Comparison of ENCODE assay signal across 11 mouse cellular contexts in genomic region chr11:21994377-21995370, GRCm38 (mm10). TPM values are rescaled to one million over a fixed set of nuclear protein-coding genes. Genes with fewer than 3 reads are reported as not detected.
DNase-seq lines count a peak whose midpoint lies in the region; ATAC-seq and TF ChIP-seq lines count a peak whose summit lies in the region.
"Had no signal": no experiment of that assay in that cellular context is flagged by ENCODE, and none has a peak within 500 bp of the region (broad histone marks: within the 10 kb centered on the region; RNA-seq: fewer than 3 reads in every experiment).

No protein-coding gene starts in this region.

- no peak overlapping the region for H3K4me3 ChIP-seq in intestine, embryonic 14.5 days (ENCODE audit: low read depth, low read length)
- no peak overlapping the region for H3K4me3 ChIP-seq in intestine, postnatal 0 days (ENCODE audit: low read depth, low read length)
- no peak overlapping the region; the same call in 1 of the 2 replicates for H3K4me3 ChIP-seq in forebrain, postnatal 0 days (ENCODE audit: low read depth, low read length)

- no peaks in the 10 kb centered on the region; the same call in 1 of the 2 replicates for H3K4me1 ChIP-seq in intestine, embryonic 14.5 days (replicated peaks; ENCODE audit: control insufficient read depth, insufficient read depth, low read length)
- no peaks in the 10 kb centered on the region; the same call in 1 of the 2 replicates for H3K4me1 ChIP-seq in intestine, postnatal 0 days (replicated peaks; ENCODE audit: control insufficient read depth, insufficient read depth, low read length)
- no peaks in the 10 kb centered on the region for H3K4me1 ChIP-seq in forebrain, postnatal 0 days (ENCODE audit: insufficient read depth)

- H3K27ac ChIP-seq in intestine, embryonic 14.5 days (ENCODE audit: low read depth), result no peak overlapping the region
- H3K27ac ChIP-seq in intestine, postnatal 0 days (ENCODE audit: low read depth, low read length), result no peak overlapping the region
- H3K27ac ChIP-seq in forebrain, postnatal 0 days (ENCODE audit: low read depth, low read length), result no peak overlapping the region

- no peaks in the 10 kb centered on the region for H3K9me3 ChIP-seq in intestine, embryonic 14.5 days (ENCODE audit: control insufficient read depth, low read length)
- H3K9me3 ChIP-seq in intestine, postnatal 0 days (ENCODE audit: control insufficient read depth), result no peaks in the 10 kb centered on the region
- no peaks in the 10 kb centered on the region for H3K9me3 ChIP-seq in forebrain, postnatal 0 days (ENCODE audit: low read length)

- H3K27me3 ChIP-seq in intestine, embryonic 14.5 days (replicated peaks; ENCODE audit: control insufficient read depth, insufficient read depth, low read length), result peaks cover 96% of the 10 kb centered on the region
- peaks cover 94% of the 10 kb centered on the region for H3K27me3 ChIP-seq in intestine, postnatal 0 days (replicated peaks; ENCODE audit: control insufficient read depth, insufficient read depth, low read length)
- peaks cover 9% of the 10 kb centered on the region for H3K27me3 ChIP-seq in forebrain, postnatal 0 days (ENCODE audit: insufficient read depth, low read length)

- no peak for ATAC-seq in intestine, embryonic 14.5 days (replicated peaks; ENCODE audit: low FRiP score, low TSS enrichment, low read depth)
- no peak for ATAC-seq in intestine, postnatal 0 days
- ATAC-seq in forebrain, postnatal 0 days, result no peak

- H3K9ac ChIP-seq in intestine, embryonic 14.5 days (ENCODE audit: low read length), result no peak overlapping the region
- no peak overlapping the region for H3K9ac ChIP-seq in intestine, postnatal 0 days (ENCODE audit: low read depth, low read length)
- no peak overlapping the region for H3K9ac ChIP-seq in forebrain, postnatal 0 days

- no peaks in the 10 kb centered on the region for H3K36me3 ChIP-seq in intestine, embryonic 14.5 days (ENCODE audit: control insufficient read depth, insufficient read depth, low read length)
- H3K36me3 ChIP-seq in intestine, postnatal 0 days (ENCODE audit: control insufficient read depth, insufficient read depth), result no peaks in the 10 kb centered on the region
- no peaks in the 10 kb centered on the region for H3K36me3 ChIP-seq in forebrain, postnatal 0 days (ENCODE audit: insufficient read depth)

- no peak for TF ChIP-seq CTCF in intestine, postnatal 0 days (IDR thresholded peaks at IDR 0.05; ENCODE audit: low read depth)
- TF ChIP-seq CTCF in forebrain, postnatal 0 days (IDR thresholded peaks at IDR 0.05; ENCODE audit: low read depth), result no peak

- 2% methylated on average over 34 of the region's 34 CpGs for WGBS in intestine, embryonic 14.5 days
- 2% methylated on average over 34 of the region's 34 CpGs for WGBS in intestine, postnatal 0 days
- 7% methylated on average over 34 of the region's 34 CpGs for WGBS in forebrain, postnatal 0 days

- H3K4me2 ChIP-seq in intestine, embryonic 14.5 days (ENCODE audit: low read length), result no peak overlapping the region
- no peak overlapping the region for H3K4me2 ChIP-seq in intestine, postnatal 0 days (replicated peaks; ENCODE audit: low read depth)
- peak overlapping the region; percentile 65 for H3K4me2 ChIP-seq in forebrain, postnatal 0 days (ENCODE audit: low read depth)

- peak; percentile 66 for DNase-seq in intestine, embryonic 14.5 days (ENCODE audit: low spot score)
- DNase-seq in B cell, adult 2 months, result peak; percentile 34 to 43
- DNase-seq in R1 (ENCODE audit: low read depth, low spot score), result peak; percentile 37
- DNase-seq in forebrain, postnatal 0 days, result peak; percentile 67
- DNase-seq in spleen, postnatal 36 days (ENCODE audit: low spot score in 2 of 2), result no peak
- no peak for DNase-seq in testis, postnatal 14 days (ENCODE audit: low spot score)
- no peak for DNase-seq in T-cell, adult 2 months (ENCODE audit: low spot score)

RNA-seq across cellular contexts. Expression of gene Otx1, which starts 8.0 kb away (rescaled TPM):
- polyA plus RNA-seq in intestine, embryonic 14.5 days (2014; fragmentation: Nextera tagmentation; extraction: Ambion mirVana), result not detected in 2 replicates
- polyA plus RNA-seq in intestine, postnatal 0 days (2015; fragmentation: Nextera tagmentation; extraction: Ambion mirVana), result not detected in 2 replicates
- total RNA-seq in forebrain, postnatal 0 days (2014; rRNA removed), result 2.3 and 3.9 TPM in 2 replicates
- 5.7 and 5.9 TPM in 2 replicates for polyA plus RNA-seq in forebrain, postnatal 0 days (2015; fragmentation: Nextera tagmentation; extraction: Ambion mirVana)
- total RNA-seq: gastrocnemius, postnatal 36 days had no signal
- polyA plus RNA-seq: large intestine, adult 2 months; liver, embryonic 16.5 days had no signal

Comparison
In these comparisons a context has a peak if more than half of its experiments do, and no peak if none do; other contexts are left out.
1. DNase-seq: peak in intestine, embryonic 14.5 days (single experiment), B cell, adult 2 months (2 of 2), R1 (single experiment) and forebrain, postnatal 0 days (single experiment); none in spleen, postnatal 36 days (0 of 2), testis, postnatal 14 days (single experiment) and T-cell, adult 2 months (single experiment).